Mouse (Mus musculus) central nervous system, embryonic 14 days (tissue): ENCODE measurements around the gene Trem2. TPM values are rescaled to one million over a fixed set of nuclear protein-coding genes. Genes with fewer than 3 reads are reported as not detected.

Experiments used
- polyA plus RNA-seq: library from polyadenylated mRNA; depleted of rRNA; stranded (reverse); fragments of >200 nt; gene quantifications from 2 replicates; pipeline ENCODE4 v1.2.3, GENCODE M21; 2012; rRNA removed

The Trem2 gene
- polyA plus RNA-seq = 7.0 and 8.5 TPM in 2 replicates

DNA sequence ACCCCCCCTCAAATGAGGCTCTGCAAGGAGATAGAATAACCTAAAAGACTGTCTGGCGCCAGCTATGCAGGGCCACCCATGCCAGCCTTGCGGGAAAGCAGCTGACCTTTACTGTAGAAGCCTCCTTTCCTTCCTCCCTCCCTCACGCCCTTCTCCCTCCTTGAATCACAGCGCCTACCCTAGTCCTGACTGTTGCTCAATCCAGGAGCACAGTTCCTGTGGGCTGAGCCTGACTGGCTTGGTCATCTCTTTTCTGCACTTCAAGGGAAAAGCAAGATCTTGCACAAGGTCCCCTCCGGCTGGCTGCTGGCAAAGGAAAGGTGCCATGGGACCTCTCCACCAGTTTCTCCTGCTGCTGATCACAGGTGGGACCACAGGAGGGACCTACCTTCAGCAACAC is at the start of gene Trem2:
Gene Trem2, plus strand, starts transcription at position 171 of the 400 bp plus-strand sequence.

DNA sequence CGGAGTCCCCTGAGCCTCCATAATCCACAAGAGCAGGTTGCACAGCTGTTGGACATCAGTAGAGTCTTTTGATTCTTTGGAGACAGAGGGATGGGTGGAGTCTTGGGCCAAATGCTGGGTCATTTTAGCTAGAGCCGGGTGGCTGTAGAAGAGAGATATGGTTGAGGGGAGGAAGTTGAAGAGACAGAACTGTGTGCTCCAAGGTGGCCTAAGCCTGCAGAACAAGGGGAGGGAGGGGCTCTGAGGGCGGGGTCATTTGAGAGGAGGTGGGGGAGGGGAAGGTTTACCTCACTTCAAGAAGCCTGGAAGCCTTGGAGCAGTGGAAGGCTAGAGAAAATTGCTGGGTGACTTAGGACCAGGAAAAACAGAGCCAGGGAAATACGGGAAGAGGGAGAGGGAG is 47.0 kb upstream of the Trem2 start, which contains the start of gene Treml2:
Gene Treml2, plus strand, starts transcription at position 296 of the 400 bp plus-strand sequence.

GRCm38 (mm10) chr17:48315905-48316579 is 30.2 kb upstream of the Trem2 start, which contains the start of gene B430306N03Rik:
B430306N03Rik (plus strand) TSS chr17:48316141.

DNA sequence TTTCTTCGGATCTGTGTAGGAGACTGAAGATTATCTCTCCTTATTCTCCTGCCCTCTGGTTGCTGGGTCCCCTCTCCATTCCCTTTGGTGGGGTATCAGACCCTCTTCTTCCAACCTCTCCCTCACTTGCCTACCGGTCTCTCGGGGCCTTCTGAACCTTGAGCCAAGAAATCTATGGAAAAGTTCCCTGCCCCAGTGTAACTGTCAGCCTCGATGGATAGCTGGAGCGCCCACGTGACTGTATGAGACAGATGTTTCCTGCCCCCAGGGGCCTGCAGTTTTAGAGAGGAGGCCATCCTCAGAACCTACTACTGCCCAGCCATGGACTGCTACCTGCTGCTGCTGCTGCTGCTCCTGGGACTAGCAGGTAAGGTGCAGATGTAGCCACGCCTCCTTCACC is 13.4 kb downstream of the Trem2 start, which contains the start of gene Treml1:
Gene Treml1, plus strand, starts transcription at position 301 of the 400 bp plus-strand sequence.

Other genes with a start within 250 kb of the Trem2 start
- not detected in 2 replicates for gene 9830107B12Rik, start 200.1 kb upstream of the Trem2 start, polyA plus RNA-seq
- 0.11 and 0.16 TPM in 2 replicates for gene A530064D06Rik, start 179.1 kb upstream of the Trem2 start, polyA plus RNA-seq
- 0.01 and 0.08 TPM in 2 replicates for gene Trem1, start 113.6 kb upstream of the Trem2 start, polyA plus RNA-seq
- gene Trem3, start 98.6 kb upstream of the Trem2 start, polyA plus RNA-seq = 0.11 TPM in 1 of 2 replicates, not detected in the other
- gene Treml4, start 82.1 kb upstream of the Trem2 start, polyA plus RNA-seq = 0.17 TPM in 1 of 2 replicates, not detected in the other
- 0.38 and 0.43 TPM in 2 replicates for gene Treml2, start 46.9 kb upstream of the Trem2 start, polyA plus RNA-seq
- gene B430306N03Rik, start 30.3 kb upstream of the Trem2 start, polyA plus RNA-seq = 0.38 and 0.60 TPM in 2 replicates
- 0.45 and 0.65 TPM in 2 replicates for gene Treml1, start 13.5 kb downstream of the Trem2 start, polyA plus RNA-seq
- gene Nfya, start 63.5 kb downstream of the Trem2 start, polyA plus RNA-seq = 81.6 and 97.0 TPM in 2 replicates
- 31.5 and 37.0 TPM in 2 replicates for gene Oard1, start 63.6 kb downstream of the Trem2 start, polyA plus RNA-seq
- 0.11 and 4.3 TPM in 2 replicates for gene Apobec2, start 86.5 kb downstream of the Trem2 start, polyA plus RNA-seq
- 3.1 and 3.2 TPM in 2 replicates for gene Tspo2, start 105.1 kb downstream of the Trem2 start, polyA plus RNA-seq
- gene Unc5cl, start 108.5 kb downstream of the Trem2 start, polyA plus RNA-seq = 0.10 and 0.19 TPM in 2 replicates